Mouse (Mus musculus) heart, adult 8-10 months (tissue): ENCODE results near the gene Fgfr1op2. TPM values are rescaled to one million over a fixed set of nuclear protein-coding genes. Genes with fewer than 3 reads are reported as not detected.

Source experiments
- DNase-seq: peaks from one replicate; pipeline ENCODE4 v3.0.0; 2022; ENCODE audit warnings: low spot score
- total RNA-seq, 4 experiments: library from RNA; stranded (reverse); gene quantifications; 2 replicates each; pipeline ENCODE4 v1.2.4; 2022

Fgfr1op2 gene
- total RNA-seq, 4 experiments from 2014 or later, result 66.1 to 70.9 (median 68.7) TPM

GRCm38 (mm10) chr6:146602601-146603000, 25.6 kb downstream of the Fgfr1op2 start:
- no peak for DNase-seq

DNA sequence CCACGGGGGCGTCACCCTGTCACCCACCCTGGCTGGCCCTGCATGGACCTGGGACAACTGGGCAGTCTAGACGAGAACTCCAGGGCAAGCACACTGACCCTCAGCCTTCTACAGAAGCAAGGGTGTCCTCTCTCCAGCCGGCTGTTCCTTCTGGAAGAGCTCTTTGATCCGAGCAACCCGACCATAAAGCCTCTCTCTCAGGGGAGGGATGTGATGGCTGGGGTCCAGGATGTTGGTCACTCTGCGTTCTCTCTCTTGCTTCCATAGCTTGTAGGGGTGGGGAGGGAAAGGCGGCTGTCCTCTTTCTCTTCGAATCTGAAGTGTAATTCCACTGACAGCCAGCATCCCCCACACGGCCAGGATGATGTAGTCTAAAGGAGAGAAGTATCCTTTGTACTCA, 26.6 kb downstream of the Fgfr1op2 start:
- no peak for DNase-seq

DNA sequence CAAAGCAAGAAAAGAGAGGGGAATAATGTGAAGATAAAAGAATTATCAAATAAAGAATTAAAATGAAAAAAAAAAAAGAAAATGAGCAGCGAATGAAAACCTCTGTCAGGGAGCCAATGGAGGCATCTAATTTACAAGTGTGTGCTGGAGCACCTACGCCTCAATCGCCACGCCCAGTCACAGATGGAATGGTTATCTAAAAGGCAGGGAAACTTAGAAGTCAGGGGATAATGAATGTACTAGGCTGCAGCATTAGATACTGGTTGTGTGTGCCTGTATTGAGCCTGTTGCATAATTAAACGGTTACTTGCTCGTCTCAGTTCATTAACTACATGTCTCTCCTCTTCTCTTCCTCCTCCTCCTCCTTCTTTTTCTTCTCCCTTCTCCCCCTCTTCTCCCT, 34.4 kb downstream of the Fgfr1op2 start:
- no peak for DNase-seq

GRCm38 (mm10) chr6:146611897-146612296, 34.9 kb downstream of the Fgfr1op2 start:
- DNase-seq, result no peak

- DNase-seq, result no peak
Measured at GRCm38 (mm10) chr6:146612736-146613135, 35.7 kb downstream of the Fgfr1op2 start.

GRCm38 (mm10) chr6:146613907-146614306, 36.9 kb downstream of the Fgfr1op2 start:
- DNase-seq, result no peak

DNA sequence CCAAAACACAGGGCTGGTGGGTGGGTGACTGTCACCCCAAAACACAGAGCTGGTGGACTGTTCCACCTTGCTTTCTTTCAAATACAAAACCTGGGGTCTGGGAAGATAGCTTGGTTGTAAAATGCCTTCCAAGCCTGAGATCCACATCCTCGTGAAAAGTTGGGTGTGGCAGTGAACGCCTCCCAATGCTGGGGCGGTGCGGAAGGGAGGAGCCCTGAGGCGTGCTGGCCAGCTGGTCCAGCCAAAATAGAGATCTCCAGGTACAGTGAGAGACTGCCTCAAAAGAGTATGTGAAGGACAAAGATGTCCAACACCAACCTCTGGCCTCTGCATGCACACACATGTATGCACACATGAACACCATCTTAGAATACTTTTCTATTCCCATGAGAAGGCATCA, 37.5 kb downstream of the Fgfr1op2 start:
- no peak for DNase-seq

DNA sequence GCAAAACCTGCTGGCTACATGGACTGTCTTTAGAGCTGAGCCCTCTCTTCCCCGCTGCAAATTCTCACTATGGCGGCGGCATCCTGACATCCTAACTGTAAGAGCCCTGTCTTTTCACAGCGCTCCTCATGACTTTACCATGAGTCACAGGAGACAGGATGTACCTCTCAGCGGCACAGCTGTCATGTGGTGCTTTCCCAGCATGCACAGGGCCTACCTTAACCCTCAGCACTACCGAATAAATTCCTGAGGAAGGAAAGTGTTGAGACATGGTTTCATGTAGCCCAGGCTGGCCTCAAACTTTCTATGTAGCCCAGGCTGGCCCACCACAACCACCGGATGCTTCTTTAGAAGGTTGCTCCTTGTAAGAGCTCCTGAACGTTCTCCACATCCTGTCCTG, 38.9 kb downstream of the Fgfr1op2 start:
- DNase-seq, result no peak

GRCm38 (mm10) chr6:146616670-146617069, 39.7 kb downstream of the Fgfr1op2 start:
- DNase-seq, result no peak

- DNase-seq, result no peak
Measured at GRCm38 (mm10) chr6:146628123-146628522, 51.1 kb downstream of the Fgfr1op2 start.

DNA sequence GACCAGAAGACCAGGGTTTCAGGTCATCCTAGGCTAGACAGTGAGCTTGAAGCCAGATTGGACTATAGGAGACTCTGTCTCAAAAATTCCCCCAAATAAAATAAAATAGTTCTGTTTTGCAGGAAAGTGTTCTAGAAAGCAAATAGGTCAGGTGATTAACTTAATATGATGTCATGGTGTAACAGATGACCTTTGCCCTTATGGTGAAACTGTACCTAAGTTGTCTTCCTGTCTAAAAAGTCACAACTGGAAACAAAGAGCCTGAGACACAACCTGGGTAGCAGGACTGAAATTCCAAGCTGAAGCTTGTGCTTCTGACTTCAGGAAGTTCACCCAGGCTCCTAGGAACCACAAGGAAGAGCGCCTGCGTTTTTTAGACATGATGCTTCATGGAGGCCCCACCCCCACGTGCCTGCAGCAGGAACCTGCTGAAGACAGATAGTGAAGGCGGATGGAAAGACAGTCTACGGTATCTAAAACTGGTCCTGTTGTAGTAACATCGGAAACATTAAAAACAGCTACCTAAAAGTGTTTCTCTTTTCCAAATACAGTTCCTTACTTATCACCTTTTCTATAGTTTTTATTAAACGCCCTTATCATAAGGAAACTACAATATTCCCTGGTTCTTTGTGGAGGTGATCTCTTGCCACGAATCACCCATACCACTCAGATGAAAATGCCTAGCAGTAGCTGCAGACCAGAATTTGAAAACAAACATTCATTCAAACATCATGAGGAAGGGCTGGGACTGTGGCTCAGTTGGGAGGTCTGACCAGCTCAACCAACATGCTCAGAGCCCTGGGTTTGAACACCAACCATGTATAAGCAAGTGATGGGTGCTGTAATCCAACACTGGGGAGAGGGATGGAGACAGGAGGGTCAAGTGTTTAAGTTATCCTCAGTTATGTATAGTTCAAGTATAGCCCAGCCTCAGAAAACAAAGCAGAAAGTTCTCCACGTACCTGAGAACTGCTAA, 53.1 kb downstream of the Fgfr1op2 start:
- no peak for DNase-seq

- no peak for DNase-seq
Measured at GRCm38 (mm10) chr6:146630961-146631360, 54.0 kb downstream of the Fgfr1op2 start.

DNA sequence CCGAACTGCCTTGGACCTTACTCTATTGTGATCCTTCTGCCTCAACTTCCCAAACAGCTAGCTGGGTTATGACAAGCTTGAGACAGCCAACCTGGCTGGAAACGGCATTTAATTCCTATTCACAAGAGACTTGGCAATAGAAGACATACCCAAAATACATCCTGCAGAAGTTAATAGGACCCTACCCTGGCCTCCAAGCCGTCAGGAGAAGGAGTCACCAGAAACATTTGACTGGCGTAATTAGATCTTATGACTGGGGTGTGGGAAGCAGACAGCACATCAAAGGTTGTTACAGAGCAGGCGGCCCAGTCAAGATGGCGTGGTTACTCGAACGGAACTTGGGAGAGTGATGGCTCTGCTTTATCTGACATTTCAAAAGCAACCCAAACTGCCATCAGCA, 54.8 kb downstream of the Fgfr1op2 start:
- DNase-seq, result no peak

- no peak for DNase-seq
Measured at GRCm38 (mm10) chr6:146632403-146632802, 55.4 kb downstream of the Fgfr1op2 start.

DNA sequence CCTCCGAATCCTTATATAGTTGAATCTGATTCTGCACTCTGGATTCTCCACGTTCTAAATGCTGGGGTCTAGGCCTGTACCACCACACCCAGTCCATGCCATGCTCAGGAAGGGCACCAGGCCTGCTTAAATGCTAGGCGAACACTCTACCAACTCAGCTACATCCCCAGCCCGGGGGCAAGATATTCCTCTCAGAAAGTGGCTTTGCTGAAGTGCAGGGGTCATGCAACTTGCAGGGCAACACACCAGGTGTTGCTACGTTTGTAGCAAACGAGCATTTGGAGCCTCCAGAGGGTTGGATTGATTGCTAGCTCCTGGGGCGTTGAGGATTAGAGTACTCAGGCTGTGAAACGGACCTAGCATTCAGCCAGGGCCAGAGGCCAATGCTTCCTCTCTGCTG, 56.1 kb downstream of the Fgfr1op2 start:
- no peak for DNase-seq

DNA sequence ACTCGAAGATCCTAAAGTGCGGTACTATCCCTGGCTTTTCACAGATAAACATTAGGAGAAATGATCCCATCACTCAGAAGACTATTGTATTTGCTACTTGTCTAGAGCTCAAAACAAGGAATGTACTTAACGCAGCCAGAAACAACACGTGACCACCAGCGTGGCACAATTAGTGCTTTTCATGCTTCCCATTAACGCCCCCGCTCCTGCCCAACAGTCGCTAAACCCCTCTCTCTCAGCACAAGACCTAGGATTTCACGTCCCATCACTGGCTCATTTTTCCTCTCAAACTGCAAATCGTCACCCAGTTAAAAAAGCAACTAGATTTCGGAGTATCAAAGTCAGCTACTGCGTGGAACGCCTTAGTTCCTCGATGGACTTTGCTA, 56.6 kb downstream of the Fgfr1op2 start:
- DNase-seq, result peak; percentile 31

- DNase-seq, result peak; percentile 39
Measured at GRCm38 (mm10) chr6:146634015-146634722, 57.2 kb downstream of the Fgfr1op2 start.

DNA sequence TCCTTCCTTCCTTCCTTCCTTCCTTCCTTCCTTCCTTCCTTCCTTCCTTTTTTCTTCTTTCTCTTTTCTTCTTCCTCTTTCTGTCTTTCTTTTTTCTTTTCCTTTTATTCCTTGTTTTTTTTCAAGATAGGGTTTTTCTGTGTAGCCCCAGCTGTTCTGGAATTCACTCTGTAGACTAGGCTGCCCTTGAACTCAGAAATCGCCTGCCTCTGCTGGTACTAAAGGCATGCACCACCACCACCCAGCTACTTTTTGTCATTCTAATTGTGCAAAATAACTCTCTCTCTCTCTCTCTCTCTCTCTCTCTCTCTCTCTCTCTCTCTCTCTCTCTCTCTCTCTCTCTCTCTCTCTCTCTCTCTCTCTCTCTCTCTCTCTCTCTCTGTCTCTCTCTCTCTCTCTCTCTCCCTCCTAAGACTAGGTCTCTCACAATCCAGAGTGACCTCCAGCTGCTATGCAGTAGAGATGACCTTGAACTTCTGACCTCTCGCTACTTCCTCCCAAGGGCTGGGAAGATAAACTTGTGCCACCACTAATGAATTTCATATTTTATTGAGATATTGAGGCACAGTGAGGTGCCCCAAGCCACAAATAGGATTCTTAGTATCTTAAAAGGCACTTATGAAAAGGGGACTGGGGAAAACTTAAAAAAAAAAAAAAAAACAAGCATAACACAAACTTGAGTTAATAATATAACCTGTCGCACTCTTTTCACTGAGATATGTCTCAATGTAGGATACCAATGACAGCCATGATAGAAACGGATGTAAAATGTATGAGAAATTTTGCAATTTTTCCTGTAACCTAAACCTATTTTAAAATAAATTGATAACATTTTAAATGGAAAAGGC, 58.0 kb downstream of the Fgfr1op2 start:
- DNase-seq, result no peak

GRCm38 (mm10) chr6:146636482-146636881, 59.5 kb downstream of the Fgfr1op2 start:
- DNase-seq, result no peak

DNA sequence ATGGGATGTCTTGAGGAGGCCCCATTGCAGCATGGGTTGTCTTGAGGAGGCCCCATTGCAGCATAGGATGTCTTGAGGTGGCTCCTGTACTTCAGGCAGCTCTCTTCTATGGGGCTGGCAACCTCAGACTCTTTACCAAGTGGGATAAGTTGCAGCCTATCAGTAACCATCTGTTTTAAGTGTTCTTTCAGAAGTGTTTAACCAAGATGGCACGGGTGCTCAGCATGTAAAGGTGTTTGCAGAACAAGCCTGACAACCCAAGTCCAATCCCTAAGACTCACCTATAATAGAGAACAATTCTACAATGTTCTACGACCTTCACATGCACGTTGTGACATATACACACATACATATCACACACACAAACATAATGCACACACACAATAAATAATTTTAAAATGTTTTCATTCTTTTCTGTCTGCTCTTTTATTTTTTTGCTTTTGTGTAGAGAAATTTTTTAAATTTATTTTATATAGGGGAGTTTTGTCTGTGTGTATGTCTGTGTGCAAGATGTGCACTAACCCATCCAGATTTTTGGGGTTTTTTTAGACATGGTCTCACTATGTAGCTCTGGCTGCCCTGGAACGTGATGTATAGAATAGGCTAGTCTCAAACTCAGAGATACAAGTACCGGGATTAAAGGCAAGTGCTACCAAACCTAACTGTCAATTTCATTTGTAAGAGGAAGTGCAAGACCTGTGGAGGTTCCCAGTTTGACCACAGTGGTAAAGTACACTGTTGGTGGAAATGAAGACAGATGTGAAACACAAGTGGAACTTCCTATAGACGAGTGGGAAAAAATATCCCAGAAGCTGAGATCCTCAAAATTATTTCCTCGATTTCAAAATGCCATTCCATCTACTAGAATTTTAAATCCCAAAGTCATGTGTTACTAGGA, 63.3 kb downstream of the Fgfr1op2 start:
- DNase-seq, result no peak

DNA sequence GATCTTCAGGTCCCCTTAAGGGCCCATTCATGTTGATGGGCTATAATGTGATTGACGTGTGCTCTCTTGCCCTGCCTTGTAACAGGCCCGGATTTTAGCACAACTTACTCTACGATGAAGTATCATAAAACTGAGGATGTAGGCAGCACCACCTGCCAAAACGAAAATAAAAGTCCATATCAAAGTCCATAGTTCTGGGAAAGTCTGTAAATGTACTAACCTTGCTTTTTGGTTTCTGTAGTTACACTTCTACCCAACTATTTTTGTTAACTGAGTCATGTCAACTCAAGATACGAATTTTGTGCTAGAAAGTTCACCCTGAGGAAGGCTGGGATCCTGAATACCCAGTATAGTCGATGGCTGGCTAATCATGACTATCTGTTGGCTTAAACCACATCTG, 64.0 kb downstream of the Fgfr1op2 start:
- DNase-seq, result no peak
